Mouse (Mus musculus): Measurements from ENCODE around the gene Sox4.

Sox4 gene

DNA sequence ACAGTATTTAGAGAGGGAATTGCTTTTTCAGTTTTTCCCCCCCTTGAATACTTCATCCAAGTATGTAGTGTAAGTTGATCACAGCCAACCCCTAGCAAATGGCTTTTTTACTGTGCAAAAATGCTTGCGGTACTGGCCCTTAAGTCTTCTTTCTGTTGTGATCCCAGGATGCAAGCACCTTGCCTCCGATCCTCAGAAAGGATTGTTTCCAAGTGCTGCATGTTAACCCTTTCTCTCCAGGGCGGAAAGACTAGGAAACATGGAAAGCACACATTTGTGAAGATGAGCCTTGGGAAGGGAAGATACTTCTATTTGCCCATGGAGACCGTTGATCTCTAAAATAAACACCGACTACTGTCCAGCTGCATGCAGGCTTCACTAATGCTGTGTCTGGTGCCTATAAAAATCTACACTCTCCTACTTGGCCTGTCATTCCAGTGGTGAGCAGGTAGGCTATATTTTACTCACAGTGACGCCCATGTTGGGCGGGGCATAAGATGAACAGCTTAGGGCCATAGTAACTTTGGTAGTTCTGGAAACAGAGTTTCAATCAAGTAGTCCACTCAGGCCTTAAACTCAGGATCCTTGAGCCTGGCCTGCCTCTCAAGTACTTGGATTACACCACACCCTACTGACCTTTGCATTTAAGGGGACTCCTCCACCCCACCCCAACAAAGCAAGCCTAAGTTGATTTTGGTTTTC lies 5.6 kb downstream of the Sox4 start:
- peak; percentile 43 for DNase-seq (ENCODE audit: low read depth, low spot score)

DNA sequence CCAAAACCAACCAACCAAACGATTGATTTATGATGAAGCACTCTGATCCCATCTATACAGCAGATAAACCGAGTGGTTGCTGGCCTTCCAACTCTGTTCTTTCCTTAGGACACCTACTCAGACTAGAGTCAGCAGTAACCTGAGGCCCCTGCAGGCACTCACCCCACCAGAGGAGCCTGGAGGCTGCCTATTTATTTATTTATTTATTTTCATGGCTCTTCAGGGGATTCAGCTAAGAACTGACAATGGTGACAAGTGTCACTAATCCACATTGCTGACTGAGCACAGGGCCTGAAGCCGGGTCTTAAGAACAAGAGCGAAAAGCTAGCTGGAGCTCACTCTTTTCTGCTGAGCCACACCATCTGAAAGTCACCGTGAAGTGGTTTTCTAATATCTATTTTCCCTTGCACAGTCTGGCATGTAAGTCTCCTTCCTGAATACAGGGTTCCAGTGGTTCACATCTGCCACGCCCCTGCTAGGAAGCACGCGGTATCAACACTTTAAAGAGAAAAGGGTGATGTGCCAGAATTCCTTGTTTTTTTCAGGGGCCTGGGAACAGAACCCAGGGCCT lies 6.9 kb downstream of the Sox4 start:
- peak; percentile 42 for DNase-seq (ENCODE audit: low read depth, low spot score)

DNA sequence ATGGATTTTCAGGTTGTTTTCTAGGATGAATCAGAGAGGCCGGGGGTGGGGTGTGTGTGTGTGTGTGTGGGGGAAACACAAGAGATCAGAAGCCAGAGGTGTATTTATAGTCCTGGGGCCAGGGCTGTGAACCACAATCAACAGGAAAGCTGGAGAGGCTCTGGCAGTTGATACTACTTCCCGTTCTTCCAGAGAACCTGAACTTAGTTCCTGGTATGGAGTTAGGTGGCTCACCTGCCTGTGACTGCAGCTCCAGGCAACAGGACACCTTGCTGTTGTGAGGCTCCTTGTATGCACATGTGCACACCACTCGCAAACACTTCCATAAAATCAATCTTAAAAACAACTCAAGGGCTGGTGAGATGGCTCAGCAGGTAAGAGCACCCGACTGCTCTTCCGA lies 7.8 kb downstream of the Sox4 start:
- no peak for DNase-seq (ENCODE audit: low read depth, low spot score)

DNA sequence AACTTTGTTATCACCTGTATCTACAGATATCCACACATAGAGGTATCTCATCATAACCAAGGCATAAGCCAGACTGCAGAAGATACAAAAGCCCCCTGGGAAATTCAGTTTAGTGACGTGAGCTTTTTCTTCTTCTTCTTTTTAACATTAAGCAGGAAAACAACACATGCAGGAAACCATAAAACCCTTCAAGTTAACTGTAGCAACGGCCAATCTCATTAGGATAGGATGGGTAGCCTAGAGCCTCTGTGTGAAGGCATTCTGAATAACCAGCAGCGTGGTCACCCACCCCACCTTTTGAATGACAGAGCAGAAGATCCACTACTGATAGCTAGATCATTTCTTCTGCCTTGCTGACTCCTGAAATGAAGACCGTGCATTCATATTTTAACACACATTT lies 10.6 kb downstream of the Sox4 start:
- DNase-seq (ENCODE audit: low read depth, low spot score), result no peak

DNA sequence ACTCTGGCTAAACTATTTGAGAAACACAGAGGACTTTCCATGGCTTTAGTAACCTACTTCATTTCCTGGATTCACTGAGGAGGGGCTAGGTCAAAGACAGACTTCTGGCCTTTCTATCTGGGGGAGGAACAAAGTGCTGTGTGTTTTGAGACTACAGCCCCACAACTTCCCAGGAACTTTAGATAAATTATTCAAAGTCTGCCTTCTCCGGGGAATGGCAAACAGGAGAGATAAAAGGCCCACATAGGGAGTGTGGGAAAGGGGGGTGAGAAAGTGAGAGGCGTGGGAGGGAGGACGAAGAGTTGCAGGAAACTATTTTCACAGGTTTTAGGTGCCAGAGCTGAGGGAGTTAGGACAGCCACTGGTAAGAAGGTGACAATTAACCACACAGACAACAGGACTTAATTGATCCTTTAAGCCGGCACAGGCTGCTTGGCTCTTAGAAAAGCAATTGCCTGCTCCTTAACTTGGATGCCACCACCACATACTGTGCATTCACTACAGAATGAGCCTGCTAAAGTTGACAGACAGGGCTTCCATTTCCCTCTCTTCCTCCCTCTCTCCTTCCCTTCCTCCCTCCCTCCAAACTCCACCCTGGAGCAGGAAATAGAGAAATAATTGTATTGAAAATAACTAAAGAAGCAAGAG lies 11.4 kb downstream of the Sox4 start:
- peak; percentile 33 for DNase-seq (ENCODE audit: low read depth, low spot score)

DNA sequence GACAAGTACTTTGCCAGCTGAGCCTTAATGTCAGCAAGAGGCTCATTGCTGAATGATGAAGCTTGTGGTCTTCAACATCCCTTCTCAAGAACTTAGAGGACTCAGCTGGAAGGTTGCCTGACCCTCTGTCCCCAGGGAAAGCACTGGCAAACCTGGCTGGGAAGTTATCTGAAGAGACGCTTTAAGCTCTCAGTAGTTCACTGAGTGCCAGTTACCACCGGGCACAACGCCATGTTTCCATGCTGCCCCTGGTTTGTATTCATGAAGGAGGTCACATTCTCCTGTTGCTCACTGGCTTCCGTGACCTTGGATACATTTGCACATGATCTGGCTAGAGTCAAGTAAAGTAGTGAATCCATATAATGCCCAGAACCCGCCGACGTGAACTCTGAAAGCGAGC lies 20.1 kb downstream of the Sox4 start:
- no peak for DNase-seq (ENCODE audit: low read depth, low spot score)

DNA sequence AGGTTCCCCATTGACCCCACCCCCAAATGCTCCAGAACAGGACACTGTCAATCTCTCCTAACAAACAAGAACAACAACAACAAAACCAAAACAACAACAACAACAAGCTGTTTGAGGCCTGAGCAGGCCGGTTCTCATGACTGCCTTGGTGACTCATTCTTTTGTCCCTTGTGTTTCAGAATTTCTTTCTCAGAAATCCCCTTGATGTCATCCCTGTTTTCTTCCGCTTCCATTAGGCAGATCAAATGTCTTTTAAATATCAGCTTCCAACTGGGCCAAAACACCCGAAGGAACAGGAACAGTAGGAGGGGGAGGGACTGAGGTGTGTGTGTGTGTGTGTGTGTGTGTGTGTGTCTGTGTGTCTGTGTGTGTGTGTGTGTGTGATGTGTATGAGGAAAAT lies 21.7 kb downstream of the Sox4 start:
- no peak for DNase-seq (ENCODE audit: low read depth, low spot score)

DNA sequence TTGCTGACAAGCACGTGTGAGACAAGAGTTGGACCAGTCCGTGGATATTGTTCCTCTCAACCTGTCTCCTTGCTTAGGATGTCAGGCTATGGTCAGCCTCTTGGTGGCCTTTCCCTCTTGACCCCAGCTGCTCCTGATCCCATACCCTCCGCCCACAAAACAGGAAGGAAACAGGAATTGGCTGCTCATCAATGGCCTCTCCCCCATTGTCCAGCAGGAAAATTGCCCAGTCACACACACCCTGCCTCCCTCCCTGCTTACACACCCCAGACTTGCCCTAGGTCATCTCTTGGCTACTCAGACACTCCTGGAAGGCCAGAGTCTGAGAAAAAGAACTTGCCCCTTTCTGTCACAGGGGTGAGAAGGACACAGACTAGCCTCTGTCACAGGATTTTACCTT lies 22.2 kb downstream of the Sox4 start:
- DNase-seq (ENCODE audit: low read depth, low spot score), result no peak

DNA sequence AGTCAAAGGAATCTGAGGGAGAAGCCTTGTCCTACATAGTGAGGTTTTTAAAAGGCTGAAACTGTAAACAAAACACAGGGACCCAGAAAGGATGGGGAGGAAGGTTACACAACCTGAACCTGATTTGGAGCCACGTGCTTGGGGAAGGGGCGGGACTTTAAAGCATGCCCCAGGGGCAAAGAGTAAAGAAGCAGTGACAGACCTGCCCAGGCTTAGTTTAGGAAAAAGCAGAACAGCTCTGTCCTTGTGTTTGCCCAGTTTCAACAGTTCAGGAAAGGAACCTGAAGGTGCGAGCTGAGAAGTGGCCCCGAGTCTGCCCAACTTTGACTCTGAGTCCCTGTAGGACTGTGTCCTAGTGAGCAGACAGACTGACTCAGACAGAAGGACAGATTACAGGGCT lies 23.1 kb downstream of the Sox4 start:
- no peak for DNase-seq (ENCODE audit: low read depth, low spot score)

DNA sequence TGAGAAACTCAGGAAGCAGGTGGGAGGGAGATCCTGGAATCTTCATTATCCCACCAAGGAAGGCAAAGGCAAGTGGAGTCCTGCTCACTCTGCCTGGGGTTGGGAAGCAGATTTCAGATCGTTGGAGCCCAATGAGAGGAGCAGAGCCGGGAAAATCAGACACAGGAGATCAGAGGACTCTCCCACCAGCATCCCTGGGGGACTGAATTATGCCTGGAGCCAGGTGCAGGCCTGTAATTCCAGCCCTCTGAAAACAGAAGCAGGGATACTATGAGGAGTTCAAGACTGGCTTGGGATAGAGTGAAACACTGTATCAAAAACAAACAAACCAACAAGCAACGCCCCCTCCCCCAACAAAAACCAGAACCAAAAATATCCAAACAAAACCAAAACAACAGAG lies 23.6 kb downstream of the Sox4 start:
- no peak for DNase-seq (ENCODE audit: low read depth, low spot score)

DNA sequence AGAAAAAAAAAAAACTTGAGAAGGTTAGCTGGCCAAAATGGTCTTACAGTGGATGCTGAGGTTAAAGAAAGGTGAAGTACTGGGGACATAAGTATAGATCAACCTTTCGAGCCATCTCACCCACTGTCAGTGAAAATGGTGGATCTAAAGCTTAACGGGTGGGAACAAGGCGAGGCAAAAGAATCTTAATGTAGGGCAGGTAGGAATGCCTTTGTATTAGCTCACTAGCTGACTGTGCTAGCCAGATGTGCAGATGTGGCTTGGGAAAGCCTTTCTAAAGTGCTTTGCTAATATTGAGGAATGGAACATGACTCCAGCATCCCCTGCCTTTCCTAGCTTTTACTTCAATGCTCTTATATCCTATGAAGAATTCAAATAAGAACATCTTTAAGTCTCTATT lies 30.4 kb downstream of the Sox4 start:
- no peak for DNase-seq (ENCODE audit: low read depth, low spot score)

DNA sequence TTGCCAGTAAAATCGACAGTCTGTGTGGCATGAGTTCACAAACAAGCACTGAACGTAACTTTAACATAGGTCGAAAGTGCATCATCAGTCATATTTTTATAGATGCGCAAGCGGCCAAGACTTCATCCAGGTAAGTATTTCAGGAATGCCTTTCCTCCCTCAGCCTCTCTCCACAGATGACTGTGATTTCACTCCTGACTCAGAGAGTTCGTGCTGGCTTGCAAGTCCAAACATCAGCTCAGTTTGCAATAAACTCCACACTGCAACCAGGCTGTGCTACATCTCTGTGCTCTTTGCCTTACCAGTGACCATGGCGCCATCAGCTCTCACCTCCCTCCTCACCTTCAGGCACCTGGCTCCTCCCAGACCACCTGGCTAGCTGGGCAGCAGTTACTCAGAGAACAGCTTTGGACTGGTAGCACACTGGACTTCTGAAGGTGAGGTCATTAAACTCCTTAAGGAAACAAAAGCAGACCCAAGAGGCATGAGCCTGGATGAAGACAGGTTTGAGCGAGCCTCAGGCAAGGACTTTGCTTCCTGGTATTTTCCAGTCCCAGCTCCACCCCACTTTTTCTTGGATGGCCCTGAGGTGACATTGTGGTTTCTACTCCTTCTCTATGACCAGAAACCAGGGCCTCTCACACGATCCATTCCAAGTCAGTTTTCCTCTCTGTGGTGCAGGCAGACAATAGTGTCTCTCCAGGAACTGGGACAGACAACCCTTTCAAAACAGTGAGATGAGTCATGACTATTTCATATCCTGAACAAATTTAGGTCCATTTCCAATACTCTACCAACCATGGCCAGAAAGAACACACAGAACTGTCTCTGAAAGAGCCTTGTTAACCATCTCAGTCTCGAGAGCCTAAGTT lies 35.9 kb downstream of the Sox4 start:
- DNase-seq (ENCODE audit: low read depth, low spot score), result no peak

DNA sequence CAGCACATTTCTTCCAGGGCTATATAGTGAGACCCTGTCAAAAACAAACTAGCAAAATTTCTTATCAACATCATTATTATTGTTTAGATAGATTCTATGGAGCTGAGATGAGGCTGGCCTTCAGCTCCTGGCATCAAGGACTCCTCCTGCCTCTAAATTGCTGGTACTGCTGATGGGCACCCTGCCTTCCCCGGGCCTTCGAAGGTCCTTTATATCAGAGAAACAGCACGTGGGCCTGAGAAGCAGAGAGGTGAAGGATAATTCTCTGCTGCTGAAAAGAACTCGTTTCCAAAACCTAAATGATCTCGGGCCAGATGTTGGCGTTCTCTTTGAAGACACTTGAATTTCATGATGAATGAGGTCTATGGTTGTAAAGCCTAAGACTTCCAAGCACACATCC lies 39.9 kb downstream of the Sox4 start:
- no peak for DNase-seq (ENCODE audit: low read depth, low spot score)

DNA sequence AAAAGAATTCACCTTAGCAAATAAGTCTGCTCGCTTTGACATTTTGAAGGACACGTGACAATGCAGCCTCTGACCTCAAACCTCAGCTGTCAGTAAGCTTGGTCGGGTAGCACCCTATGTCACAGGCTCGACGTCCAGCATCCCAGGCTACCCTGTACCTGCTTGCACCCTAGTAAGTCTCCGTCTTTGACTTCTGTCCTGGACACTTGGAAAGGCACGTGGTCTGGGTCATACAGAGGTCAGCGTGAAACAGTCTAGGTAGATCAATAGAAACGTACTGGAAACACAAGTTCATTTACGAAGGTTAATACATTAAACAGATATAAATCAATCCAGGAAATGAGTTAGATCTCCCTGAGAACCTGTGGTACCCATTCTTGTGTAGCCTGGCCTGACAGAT lies 46.5 kb downstream of the Sox4 start:
- no peak for DNase-seq (ENCODE audit: low read depth, low spot score)

Data from mesoderm, embryonic 11.5 days (tissue).